Mouse (Mus musculus) embryo, embryonic 10.5 days (tissue): ENCODE data around the gene Trpm5.

ENCODE experiments used
- DNase-seq: peaks from one replicate; pipeline ENCODE4 v3.0.0-alpha.2; 2015; ENCODE audit warnings: low spot score

Trpm5 gene

GRCm38 (mm10) chr7:143059202-143059870, 35.1 kb downstream of the Trpm5 start:
- no peak for DNase-seq

- DNase-seq = no peak
Observed at GRCm38 (mm10) chr7:143058221-143058697, 36.2 kb downstream of the Trpm5 start.

GRCm38 (mm10) chr7:143057667-143058220, 36.7 kb downstream of the Trpm5 start:
- DNase-seq = no peak

GRCm38 (mm10) chr7:143057023-143057422, 37.4 kb downstream of the Trpm5 start:
- no peak for DNase-seq

- DNase-seq = no peak
Observed at GRCm38 (mm10) chr7:143055499-143056186, 38.8 kb downstream of the Trpm5 start.

GRCm38 (mm10) chr7:143055001-143055400, 39.4 kb downstream of the Trpm5 start:
- DNase-seq = no peak

- no peak for DNase-seq
Observed at GRCm38 (mm10) chr7:143054612-143054965, 39.9 kb downstream of the Trpm5 start.

- no peak for DNase-seq
Observed at GRCm38 (mm10) chr7:143053961-143054611, 40.4 kb downstream of the Trpm5 start.

GRCm38 (mm10) chr7:143053008-143053899, 41.2 kb downstream of the Trpm5 start:
- peak; percentile 84 for DNase-seq

GRCm38 (mm10) chr7:143052626-143053007, 41.8 kb downstream of the Trpm5 start, which contains the start of gene Cd81:
Cd81 (plus strand) TSS chr7:143052739.
- peak; percentile 90 for DNase-seq

- no peak for DNase-seq
Observed at GRCm38 (mm10) chr7:143051316-143051715, 43.1 kb downstream of the Trpm5 start.

- no peak for DNase-seq
Observed at GRCm38 (mm10) chr7:143049841-143050816, 44.3 kb downstream of the Trpm5 start.

GRCm38 (mm10) chr7:143049331-143049730, 45.1 kb downstream of the Trpm5 start:
- no peak for DNase-seq

GRCm38 (mm10) chr7:143046358-143046757, 48.1 kb downstream of the Trpm5 start:
- DNase-seq = no peak

- no peak for DNase-seq
Observed at GRCm38 (mm10) chr7:143044826-143045206, 49.6 kb downstream of the Trpm5 start.

GRCm38 (mm10) chr7:143044049-143044825, 50.2 kb downstream of the Trpm5 start:
- no peak for DNase-seq

GRCm38 (mm10) chr7:143042897-143043300, 51.5 kb downstream of the Trpm5 start:
- no peak for DNase-seq

- no peak for DNase-seq
Observed at GRCm38 (mm10) chr7:143042089-143042488, 52.4 kb downstream of the Trpm5 start.

- DNase-seq = no peak
Observed at GRCm38 (mm10) chr7:143041138-143041822, 53.2 kb downstream of the Trpm5 start.
